Mouse (Mus musculus): ENCODE data around the gene Atp6v0c.
A peak's percentile ranks its signal among the peaks of the same experiment; 100 is the strongest.

Gene Atp6v0c

GRCm38 (mm10) chr17:24199252-24199651 is 29.8 kb upstream of the Atp6v0c start:
- no peak for DNase-seq (ENCODE audit: low spot score in 2 of 2)

DNA sequence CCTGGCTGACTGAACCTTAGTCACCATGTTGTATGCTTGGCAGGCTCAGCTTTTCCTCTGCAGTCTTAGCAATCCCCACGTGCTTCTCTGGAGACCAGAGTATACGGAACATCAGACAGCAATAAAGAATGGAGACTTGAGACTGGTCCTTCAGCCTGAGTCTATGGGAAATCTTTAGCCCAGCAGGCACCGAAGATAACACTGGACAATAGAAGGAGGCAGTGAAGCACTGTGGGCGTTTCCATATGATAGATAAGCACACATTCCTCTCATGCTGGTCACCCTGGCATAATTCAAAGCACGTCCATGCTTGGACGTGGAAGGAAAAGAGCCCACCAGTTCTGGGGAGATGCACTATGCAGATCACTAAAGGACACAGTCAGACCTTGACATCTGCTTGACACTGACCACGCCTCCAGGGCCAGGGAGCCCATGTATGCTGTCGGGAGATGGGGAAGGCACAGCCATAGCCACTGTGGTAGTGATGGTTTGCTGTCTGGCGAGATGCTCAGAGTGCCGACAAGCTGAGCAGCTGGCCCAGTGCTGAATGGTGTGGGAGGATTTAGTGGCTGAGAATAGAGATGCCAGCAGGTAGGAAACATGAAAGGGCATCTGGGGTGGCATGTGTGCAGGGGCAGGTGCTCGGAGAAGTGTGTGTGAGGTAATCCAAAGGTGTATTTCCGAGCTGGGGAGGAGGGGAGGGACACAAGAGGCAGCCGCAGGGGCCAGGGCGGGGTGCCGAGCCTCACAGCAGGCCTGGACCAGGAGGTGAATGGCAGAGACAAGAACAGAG is 27.7 kb upstream of the Atp6v0c start:
- no peak for DNase-seq (ENCODE audit: low spot score in 2 of 2)

- DNase-seq (ENCODE audit: low spot score in 2 of 2) = no peak
Measured at GRCm38 (mm10) chr17:24195349-24195748, 25.8 kb upstream of the Atp6v0c start.

- no peak for DNase-seq (ENCODE audit: low spot score in 2 of 2)
Measured at GRCm38 (mm10) chr17:24193769-24194168, 24.3 kb upstream of the Atp6v0c start.

DNA sequence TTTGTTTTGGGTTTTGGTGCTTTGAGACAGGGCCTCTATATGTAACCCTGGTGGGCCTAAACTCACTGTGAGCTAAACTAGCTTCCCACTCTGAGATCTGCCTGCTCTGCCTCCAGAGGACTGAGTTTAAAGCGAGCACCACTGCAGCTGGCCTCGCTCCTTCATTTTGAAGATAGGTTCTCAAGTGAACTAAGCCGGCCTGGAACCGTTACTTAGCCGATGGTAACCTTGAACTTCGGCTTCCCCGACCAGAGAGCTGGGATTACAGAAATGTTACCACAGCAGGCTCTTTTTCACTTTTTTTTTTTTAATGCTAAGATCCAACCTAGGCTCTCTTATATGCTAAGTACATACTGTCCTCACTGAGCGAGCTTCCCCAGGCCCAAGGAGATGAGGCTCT is 23.8 kb upstream of the Atp6v0c start:
- no peak for DNase-seq (ENCODE audit: low spot score in 2 of 2)

DNA sequence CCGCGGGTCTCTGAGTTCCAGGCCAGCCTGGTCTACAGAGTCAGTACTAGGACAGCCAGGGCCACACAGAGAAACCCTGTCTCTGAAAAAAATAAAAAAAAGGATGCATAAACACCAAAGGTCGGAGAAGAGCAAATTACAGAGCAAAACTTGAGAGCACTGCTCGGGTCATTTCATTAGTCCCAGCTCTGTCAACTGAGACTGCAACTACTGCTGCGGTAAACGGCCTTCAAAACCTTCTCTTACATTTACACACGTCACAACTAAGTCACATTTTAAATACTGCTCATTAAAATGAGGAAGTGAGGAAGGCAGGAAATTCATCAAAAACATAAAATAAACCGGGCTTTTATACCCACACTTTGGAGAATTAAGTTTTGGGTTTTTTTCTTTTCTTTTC is 23.3 kb upstream of the Atp6v0c start:
- DNase-seq (ENCODE audit: low spot score in 2 of 2) = no peak

DNA sequence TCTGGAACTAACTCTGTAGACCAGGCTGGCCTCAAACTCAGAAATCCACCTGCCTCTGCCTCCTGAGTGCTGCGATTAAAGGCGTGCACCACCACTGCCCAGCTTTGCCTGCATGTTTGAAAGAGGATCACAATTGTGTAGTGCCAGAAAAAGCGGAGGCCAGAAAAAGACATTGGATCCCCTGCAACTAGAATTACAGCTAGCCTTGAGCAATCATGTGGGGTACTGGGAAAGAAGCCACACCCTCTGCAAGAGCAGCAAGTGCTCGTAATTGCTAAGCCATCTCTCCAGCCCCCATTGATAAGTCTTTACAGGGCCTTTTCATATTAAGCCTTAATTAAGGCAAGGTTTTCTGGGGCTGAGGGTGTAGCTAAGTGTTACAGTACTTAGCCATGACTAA is 22.0 kb upstream of the Atp6v0c start:
- DNase-seq (ENCODE audit: low spot score in 2 of 2) = no peak

DNA sequence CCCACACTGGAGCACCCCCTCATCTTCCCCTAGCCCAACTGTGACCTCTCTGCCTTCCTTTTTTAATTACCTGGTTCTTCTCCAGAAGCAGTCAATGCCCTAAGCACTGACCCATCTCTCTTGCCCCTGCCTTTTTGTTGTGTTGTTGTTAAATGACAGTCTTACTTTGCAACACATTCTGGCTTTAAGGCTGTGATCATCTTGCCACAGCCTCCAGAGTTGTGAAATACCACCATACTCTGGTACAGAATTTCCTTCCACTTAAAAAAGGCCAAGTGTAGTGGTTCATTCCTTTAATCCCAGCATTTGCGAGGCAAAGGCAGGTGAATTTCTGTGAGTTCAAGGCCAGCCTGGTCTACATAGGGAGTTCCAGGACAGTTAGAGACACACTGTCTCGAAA is 21.4 kb upstream of the Atp6v0c start:
- DNase-seq (ENCODE audit: low spot score in 2 of 2) = no peak

GRCm38 (mm10) chr17:24174259-24174658 is 4.8 kb upstream of the Atp6v0c start:
- DNase-seq (ENCODE audit: low spot score in 2 of 2) = no peak

DNA sequence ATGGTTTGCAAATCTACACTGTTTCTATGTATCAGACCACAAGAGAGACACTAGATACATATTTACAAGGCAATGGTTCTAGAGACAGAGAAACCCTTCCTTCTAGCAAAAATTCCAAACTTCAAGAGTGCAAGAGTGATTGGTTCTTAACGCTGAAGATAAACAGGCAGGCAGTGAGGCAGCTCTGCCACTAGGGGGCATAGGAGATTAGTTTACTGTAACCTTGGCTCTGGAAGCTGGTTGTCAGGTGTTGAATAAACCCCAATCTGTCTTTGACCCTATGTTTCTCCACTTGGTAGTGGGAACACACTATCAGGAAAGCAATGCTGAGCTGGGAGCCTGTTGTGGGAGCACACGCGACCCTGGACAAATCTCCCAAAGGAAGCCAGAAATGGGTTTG is 3.9 kb upstream of the Atp6v0c start:
- DNase-seq (ENCODE audit: low spot score in 2 of 2) = peak in 1 of 2 experiments; percentile 69

DNA sequence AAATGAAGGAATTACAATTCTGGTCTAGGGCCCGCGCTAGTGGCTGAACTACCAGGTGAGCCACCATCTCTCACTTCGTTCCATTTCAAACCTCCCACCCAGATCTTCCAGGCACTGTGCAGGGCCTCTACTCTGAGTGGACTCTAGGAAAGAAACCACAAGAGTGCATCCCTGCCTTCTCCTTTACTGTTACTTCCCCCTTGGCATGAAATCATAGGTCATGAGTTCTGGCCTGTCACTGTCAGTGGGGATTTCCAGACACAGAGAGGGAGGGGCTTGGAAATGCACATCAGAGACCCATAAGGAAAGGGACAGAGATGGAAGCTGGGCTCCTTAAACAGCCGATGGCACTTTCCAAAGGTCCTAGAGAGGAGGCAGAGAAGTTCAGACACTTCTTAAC is 2.2 kb upstream of the Atp6v0c start:
- no peak for DNase-seq (ENCODE audit: low spot score in 2 of 2)

GRCm38 (mm10) chr17:24170729-24171128 is 1.2 kb upstream of the Atp6v0c start:
- DNase-seq (ENCODE audit: low spot score in 2 of 2) = no peak

GRCm38 (mm10) chr17:24170125-24170524 is 623 bp upstream of the Atp6v0c start:
- no peak for DNase-seq (ENCODE audit: low spot score in 2 of 2)

DNA sequence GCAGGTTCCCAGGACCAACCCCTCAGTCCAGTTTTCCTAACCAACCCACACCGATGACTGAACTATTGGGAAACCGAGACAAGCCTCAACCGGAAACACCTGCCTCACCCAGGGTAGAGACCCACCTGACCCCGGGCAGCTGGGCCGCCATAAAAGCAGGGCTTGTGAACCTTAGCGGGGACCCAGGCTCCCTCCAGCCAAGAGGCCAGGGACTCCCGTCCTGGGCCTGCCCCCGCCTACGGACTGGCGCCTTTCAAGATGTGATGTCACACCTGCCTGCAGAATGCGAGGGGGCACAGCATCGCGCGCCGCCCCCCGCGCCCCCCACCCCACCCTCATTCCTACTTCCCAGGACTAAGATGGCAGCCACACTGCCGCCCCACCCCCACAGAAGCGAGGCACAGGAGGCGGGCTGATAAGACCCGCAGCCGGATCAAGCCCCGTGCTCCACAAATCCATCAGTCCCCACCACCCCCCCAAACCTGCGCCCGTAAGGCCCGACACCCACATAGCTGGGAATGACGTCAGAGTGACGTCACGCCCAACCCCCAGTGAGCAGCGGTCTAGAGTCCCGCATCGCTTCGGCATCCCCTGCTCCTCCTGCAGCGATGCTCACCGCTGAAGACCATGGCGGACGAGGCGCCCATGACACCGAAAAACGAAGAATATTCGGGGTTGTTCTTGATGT is 768 bp downstream of the Atp6v0c start:
- peak in 1 of 2 experiments; percentile 70 for DNase-seq (ENCODE audit: low spot score in 2 of 2)

GRCm38 (mm10) chr17:24167891-24168505 is 1.5 kb downstream of the Atp6v0c start:
- no peak for DNase-seq (ENCODE audit: low spot score in 2 of 2)

GRCm38 (mm10) chr17:24167120-24167519 is 2.4 kb downstream of the Atp6v0c start:
- DNase-seq (ENCODE audit: low spot score in 2 of 2) = no peak

- DNase-seq (ENCODE audit: low spot score in 2 of 2) = no peak
Measured at GRCm38 (mm10) chr17:24164566-24165259, 4.8 kb downstream of the Atp6v0c start.

- DNase-seq (ENCODE audit: low spot score in 2 of 2) = peak; percentile 95 to 99
Measured at GRCm38 (mm10) chr17:24163176-24163962, 6.1 kb downstream of the Atp6v0c start, which contains the start of gene Amdhd2. Amdhd2 (minus strand) TSS chr17:24163766.

DNA sequence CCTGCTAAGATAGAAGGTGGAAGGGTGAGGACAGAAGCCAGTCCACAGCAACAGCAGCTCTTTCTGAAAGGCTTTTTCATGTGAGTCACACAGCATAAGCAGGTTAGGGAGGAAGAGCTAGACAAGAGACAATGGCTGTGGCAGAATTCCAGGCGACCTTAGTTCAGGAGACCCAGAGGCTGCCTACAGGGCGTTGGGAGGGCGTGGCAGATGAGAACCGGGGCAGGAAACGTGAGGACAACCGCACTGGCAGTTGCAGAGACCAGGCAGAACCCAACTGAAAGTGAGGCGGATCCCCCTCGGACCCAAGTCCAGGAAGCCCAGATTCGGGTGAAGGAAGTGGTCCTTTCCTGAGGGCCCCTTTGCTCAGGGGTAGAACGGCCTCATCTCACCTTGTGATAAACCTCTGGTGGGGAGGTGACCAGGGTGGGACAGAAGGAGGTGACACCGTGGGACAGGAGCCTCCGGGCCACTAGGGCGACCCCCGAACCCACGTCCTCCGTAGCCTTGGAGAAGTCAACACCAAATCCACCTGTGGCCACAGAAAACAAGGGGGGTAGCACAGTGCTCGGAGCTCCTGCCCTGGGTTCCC is 6.8 kb downstream of the Atp6v0c start:
- DNase-seq (ENCODE audit: low spot score in 2 of 2) = no peak

- no peak for DNase-seq (ENCODE audit: low spot score in 2 of 2)
Measured at GRCm38 (mm10) chr17:24161466-24161865, 8.0 kb downstream of the Atp6v0c start.

- no peak for DNase-seq (ENCODE audit: low spot score in 2 of 2)
Measured at GRCm38 (mm10) chr17:24157526-24157925, 12.0 kb downstream of the Atp6v0c start.

All from cerebellum, postnatal 4 days (tissue).